Mouse (Mus musculus) Patski (cell line): ENCODE measurements around the gene Pde1b. TPM values are rescaled to one million over a fixed set of nuclear protein-coding genes. Genes with fewer than 3 reads are reported as not detected.

Experiments
- ATAC-seq: fragments of 100-300 bp; one replicate; pipeline ENCODE4 v1.8.0; 2021
- CTCF ChIA-PET: fragments of 350-600 bp; sonication (Branson Sonifier 250); formaldehyde crosslinking; loops from one replicate; lab custom pipeline; 2022; ENCODE audit warnings: inconsistent platforms; lab: Charles Lee
- POLR2A ChIA-PET: fragments of 350-600 bp; sonication (Branson Sonifier 250); formaldehyde crosslinking; loops from one replicate; lab custom pipeline; 2022; ENCODE audit warnings: antibody characterized with exemption, inconsistent platforms; lab: Charles Lee
- DNase-seq: peaks from one replicate; pipeline ENCODE4 v3.0.0-alpha.2; 2011; ENCODE audit warnings: low read depth, low spot score
- H3K27me3 ChIP-seq: fragments of 371-371 bp; one replicate; pipeline ENCODE4 v1.5.1; 2021
- CTCF ChIP-seq: fragments of 100-300 bp; IDR thresholded peaks from one replicate; pipeline ENCODE4 v1.5.1; 2021
- in situ Hi-C: fragments of 300-500 bp; cut with MboI; formaldehyde crosslinking; loops from 3 replicates; pipeline ENCODE4 v1.11.1; 2018; ENCODE audit warnings: low pct_unique_long_range_greater_than_20kb, mixed read lengths
- polyA plus RNA-seq: library from polyadenylated mRNA; unstranded; gene quantifications from one replicate; pipeline ENCODE4 v1.2.3, GENCODE M21; 2021

Gene Pde1b
- polyA plus RNA-seq, 1 experiment from 2014 or later: 1.4 TPM

- POLR2A ChIA-PET: interaction anchor here (0.6 kb wide), 1 partner anchor 251 kb away, joined by 5 read pairs; no protein-coding TSS in a partner anchor
- in situ Hi-C loops: no loop called here
- no peaks in the 10 kb centered on the region for H3K27me3 ChIP-seq
- CTCF ChIA-PET: interaction anchor here (1.0 to 1.1 kb wide), 2 partner anchors 12 to 74 kb away, joined by 3 read pairs; partner anchors contain the start of gene Gtsf2
- DNase-seq (no peak), ATAC-seq (no peak)
- TF ChIP-seq CTCF: no peak
Measured at GRCm38 (mm10) chr15:103522458-103523099, 19.7 kb downstream of the Pde1b start.

DNA sequence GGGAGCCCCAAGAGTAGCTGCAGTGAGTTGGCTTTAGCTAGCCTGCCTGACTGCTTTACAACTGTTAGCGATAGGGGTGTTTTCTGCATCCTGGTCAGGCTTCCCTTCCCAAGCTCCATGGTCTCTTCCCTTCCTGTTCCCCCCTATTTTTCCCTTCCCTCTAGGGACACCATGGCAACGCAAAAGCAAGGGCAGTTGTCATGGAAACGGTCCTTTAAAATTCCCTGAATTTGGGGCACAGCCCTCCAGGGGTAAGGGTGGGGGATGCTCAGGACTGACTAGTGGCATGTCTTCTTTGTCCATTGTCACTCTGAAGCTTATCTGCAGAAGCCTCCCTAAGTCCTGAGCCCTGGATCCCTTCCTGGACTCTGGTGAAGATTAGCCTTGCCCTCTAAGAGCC, 20.3 kb downstream of the Pde1b start:
- no peaks in the 10 kb centered on the region for H3K27me3 ChIP-seq
- CTCF ChIA-PET: interaction anchor here (1.1 kb wide), 1 partner anchor 75 kb away, joined by 3 read pairs; the partner anchor contains the start of gene Gtsf2
- DNase-seq (no peak), ATAC-seq (no peak)
- in situ Hi-C loops: no loop called here
- TF ChIP-seq CTCF: no peak
- POLR2A ChIA-PET: no interaction called here

DNA sequence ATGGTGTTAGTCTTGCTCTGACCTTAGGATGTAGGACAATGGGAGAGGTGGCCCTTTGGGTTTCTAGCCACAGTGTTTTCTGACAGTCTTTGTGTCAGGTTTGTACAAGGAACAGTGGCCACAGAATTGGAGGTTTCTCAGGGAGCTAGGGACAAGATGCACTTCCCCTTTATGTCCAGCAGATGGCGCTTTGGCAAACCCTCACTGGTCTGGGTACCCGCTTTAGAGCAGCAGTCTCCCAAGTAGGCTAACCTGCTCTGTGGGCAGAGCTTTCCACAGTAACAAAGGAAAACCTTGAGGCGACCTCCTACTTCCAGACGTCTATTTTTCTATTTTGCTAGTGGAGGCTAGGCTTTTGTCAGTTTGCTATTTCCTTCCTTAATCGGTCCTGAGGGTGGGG, 27.5 kb downstream of the Pde1b start:
- in situ Hi-C loops: loop anchor here (5.0 kb wide), 1 partner anchor 48 kb away; no protein-coding TSS in a partner anchor
- peak; percentile 52 for ATAC-seq
- DNase-seq: no peak
- peaks cover 8% of the 10 kb centered on the region for H3K27me3 ChIP-seq
- ChIA-PET CTCF (interaction anchor here (0.7 to 2.4 kb wide), 13 partner anchors 10 to 57 kb away, joined by 3 to 11 read pairs (median 5); no protein-coding TSS in a partner anchor), POLR2A (interaction anchor here (0.6 kb wide), 1 partner anchor 16 kb away, joined by 3 read pairs; no protein-coding TSS in a partner anchor)
- TF ChIP-seq CTCF: peak; percentile 95

GRCm38 (mm10) chr15:103534054-103534620, 31.3 kb downstream of the Pde1b start:
- TF ChIP-seq CTCF: no peak
- peaks cover 39% of the 10 kb centered on the region for H3K27me3 ChIP-seq
- ATAC-seq (no peak), DNase-seq (no peak)
- POLR2A ChIA-PET: no interaction called here
- CTCF ChIA-PET: no interaction called here
- in situ Hi-C loops: loop anchor here (5.0 kb wide), 1 partner anchor 52 kb away; no protein-coding TSS in a partner anchor

- in situ Hi-C loops: no loop called here
- H3K27me3 ChIP-seq: peaks cover 42% of the 10 kb centered on the region
- POLR2A ChIA-PET: no interaction called here
- DNase-seq (no peak), ATAC-seq (no peak)
- TF ChIP-seq CTCF: no peak
- CTCF ChIA-PET: interaction anchor here (1.1 kb wide), 1 partner anchor 16 kb away, joined by 3 read pairs; no protein-coding TSS in a partner anchor
Measured at GRCm38 (mm10) chr15:103535030-103535429, 32.2 kb downstream of the Pde1b start.

- in situ Hi-C loops: no loop called here
Measured at GRCm38 (mm10) chr15:103535786-103536185, 33.0 kb downstream of the Pde1b start.

GRCm38 (mm10) chr15:103536456-103536855, 33.6 kb downstream of the Pde1b start:
- in situ Hi-C loops: no loop called here
- H3K27me3 ChIP-seq: peaks cover 45% of the 10 kb centered on the region
- ChIA-PET POLR2A (no interaction called here), CTCF (interaction anchor here (1.2 kb wide), 1 partner anchor 54 kb away, joined by 4 read pairs; no protein-coding TSS in a partner anchor)
- no peak for TF ChIP-seq CTCF
- no peak for ATAC-seq
- DNase-seq: no peak

More at GRCm38 (mm10) chr15:103535786-103536185, 33.0 kb downstream of the Pde1b start:
- DNase-seq: no peak
- no peak for ATAC-seq
- CTCF ChIA-PET: interaction anchor here (0.6 to 1.2 kb wide), 3 partner anchors 16 to 53 kb away, joined by 3 to 4 read pairs (median 3); no protein-coding TSS in a partner anchor
- POLR2A ChIA-PET: no interaction called here
- H3K27me3 ChIP-seq: peaks cover 45% of the 10 kb centered on the region
- TF ChIP-seq CTCF: no peak

DNA sequence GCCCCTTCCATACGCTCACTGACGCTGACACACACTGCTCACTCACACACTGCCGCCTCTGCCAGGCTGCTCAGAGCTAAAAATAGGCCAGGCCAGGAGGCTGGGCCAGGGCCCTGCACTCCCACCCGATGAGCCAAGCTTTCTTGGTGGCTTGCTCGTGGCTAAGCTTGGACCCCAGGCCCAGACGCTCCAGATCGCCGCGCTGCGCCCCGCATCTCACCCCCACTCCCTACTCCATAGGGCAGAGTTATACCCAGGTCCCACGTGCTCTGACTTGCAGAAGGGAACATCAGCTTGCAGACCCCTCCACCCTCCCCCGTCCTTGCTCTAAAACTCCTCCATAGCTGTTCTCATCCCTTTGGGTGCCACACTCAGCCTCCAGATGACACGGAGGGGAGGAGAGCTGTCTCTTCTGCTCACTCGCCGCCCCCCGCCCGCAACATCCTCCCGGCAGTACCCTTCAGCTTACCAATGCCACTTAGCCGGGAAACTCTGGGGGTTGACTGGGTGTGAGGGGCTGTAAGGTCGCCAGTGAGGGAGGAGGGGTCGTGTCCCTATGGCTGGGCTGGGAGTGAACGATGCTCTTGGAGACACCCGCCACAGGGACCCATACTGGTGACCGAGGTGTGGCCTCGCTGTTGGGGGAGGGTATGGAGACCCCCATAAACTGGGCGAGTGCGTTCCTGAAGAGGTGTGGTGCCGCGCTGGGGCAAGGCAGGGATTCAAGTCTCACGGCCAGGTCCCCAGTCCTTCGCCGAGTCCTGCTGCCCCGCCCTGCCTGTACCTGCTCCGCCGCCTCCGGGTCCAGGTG, 34.4 kb downstream of the Pde1b start:
- DNase-seq: no peak
- peaks cover 45% of the 10 kb centered on the region for H3K27me3 ChIP-seq

DNA sequence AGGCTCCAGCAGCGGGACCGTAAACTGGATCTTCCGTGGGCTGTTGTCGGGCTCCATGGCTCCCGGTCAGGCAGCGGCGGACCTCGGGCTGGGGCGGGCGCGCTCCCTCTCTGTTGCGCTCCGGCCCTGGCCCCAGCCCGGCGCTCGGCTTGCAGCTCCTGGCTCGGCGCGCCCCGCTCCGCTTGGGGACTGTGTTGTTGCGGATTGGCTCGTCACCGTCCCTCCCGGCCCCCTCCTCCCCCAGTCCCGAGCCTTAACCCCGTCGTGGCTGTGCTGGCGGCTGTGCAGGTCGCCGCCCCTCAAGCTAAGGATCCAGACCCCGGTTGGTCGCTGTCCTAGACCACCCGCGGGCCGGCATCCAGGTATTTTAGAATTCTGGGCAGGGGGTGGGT, 35.0 kb downstream of the Pde1b start, which contains the start of gene Ppp1r1a:
Gene Ppp1r1a (minus strand): TSS at position 182 of the 392 bp plus-strand sequence.
- in situ Hi-C loops: no loop called here
- ChIA-PET CTCF (interaction anchor here (4.2 kb wide), 1 partner anchor 13 kb away, joined by 15 read pairs; no protein-coding TSS in a partner anchor), POLR2A (no interaction called here)
- DNase-seq (no peak), ATAC-seq (peak; percentile 34)
- H3K27me3 ChIP-seq: peaks cover 45% of the 10 kb centered on the region
- no peak for TF ChIP-seq CTCF

More for the DNA sequence above, 34.4 kb downstream of the Pde1b start:
- no peak for TF ChIP-seq CTCF
- peak; percentile 33 for ATAC-seq
- in situ Hi-C loops: no loop called here
- CTCF ChIA-PET: no interaction called here
- POLR2A ChIA-PET: no interaction called here

DNA sequence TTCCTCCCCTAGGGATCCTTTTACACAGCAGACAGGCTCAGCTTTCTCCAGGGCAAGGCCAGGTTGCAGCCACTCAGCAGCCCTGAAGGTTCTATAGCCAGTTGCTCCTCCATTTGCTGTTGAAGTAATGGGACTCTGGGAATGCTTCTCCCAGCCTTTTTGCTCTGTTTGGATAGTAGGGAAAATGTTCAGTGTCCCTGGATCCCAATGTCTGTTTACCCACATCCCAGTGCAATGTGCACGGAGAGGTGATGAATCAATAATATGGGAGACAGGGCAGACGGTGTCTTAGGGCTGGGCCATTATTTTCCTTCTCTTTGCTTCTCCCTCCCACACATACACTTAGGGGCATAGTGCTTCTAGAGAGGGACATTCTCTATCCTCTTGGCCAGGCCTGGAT, 36.4 kb downstream of the Pde1b start:
- no peak for TF ChIP-seq CTCF
- POLR2A ChIA-PET: no interaction called here
- ATAC-seq: no peak
- H3K27me3 ChIP-seq: peaks cover 41% of the 10 kb centered on the region
- DNase-seq: no peak
- in situ Hi-C loops: no loop called here
- CTCF ChIA-PET: interaction anchor here (4.2 kb wide), 1 partner anchor 12 kb away, joined by 15 read pairs; no protein-coding TSS in a partner anchor
